Mouse (Mus musculus) liver, embryonic 14.5 days (tissue): Measurements from ENCODE around the gene Rxra.

Experiments used
- CTCF ChIP-seq: IDR thresholded peaks from 2 replicates; pipeline ENCODE4 v1.5.1; 2016; ENCODE audit warnings: antibody characterized with exemption, low read depth, control low read depth
- EP300 ChIP-seq: IDR thresholded peaks from 2 replicates; pipeline ENCODE4 v1.6.1; 2016; ENCODE audit warnings: antibody characterized with exemption, low read depth

DNA sequence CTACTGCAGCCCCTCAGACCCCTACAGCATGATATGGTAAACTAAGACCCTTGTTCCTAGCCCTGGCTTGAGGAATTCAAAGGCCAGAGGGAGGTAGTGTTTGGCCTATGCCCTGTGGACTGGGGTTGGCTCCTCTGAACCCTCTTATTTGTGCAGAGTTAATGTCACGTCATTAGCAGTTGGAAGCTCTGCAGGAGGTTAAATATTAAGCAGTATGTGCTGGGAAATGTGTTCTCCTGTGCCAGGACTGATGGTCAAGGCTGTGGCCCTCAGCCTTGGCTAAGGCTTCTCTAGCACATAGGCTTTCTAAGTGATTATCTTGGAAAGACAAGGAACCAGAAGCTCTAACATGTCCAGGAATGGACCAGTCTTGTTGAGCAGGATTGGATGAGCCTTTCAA lies 49.6 kb upstream of the Rxra start:
- TF ChIP-seq CTCF (no peak), EP300 (0 out of 2 replicates have a peak, but pooled peaks have one; percentile 10)
